Mouse (Mus musculus) liver, postnatal 0 days (tissue): ENCODE data around the gene Srsf2. TPM values are rescaled to one million over a fixed set of nuclear protein-coding genes. Genes with fewer than 3 reads are reported as not detected.
A peak's percentile ranks its signal among the peaks of the same experiment; 100 is the strongest.

ENCODE experiments used
- ATAC-seq: fragments of 200-750 bp; cut with Nextera tagmentation; 2 replicates; pipeline ENCODE4 v1.8.0; 2017; ENCODE audit warnings: mild to moderate bottlenecking, moderate library complexity
- DNase-seq: peaks from one replicate; pipeline ENCODE4 v3.0.0-alpha.2; 2016
- H3K27ac ChIP-seq: fragments of 300-500 bp; sonication (generic); 2 replicates; pipeline ENCODE4 v1.5.1; 2014; ENCODE audit warnings: antibody characterized with exemption, moderate library complexity, mild to moderate bottlenecking, low read depth
- H3K27me3 ChIP-seq: fragments of 300-500 bp; sonication (generic); 2 replicates; pipeline ENCODE4 v1.6.1; 2014; ENCODE audit warnings: low read length, control low read depth, mixed read lengths; ENCODE audit not compliant: insufficient read depth
- H3K36me3 ChIP-seq: fragments of 300-500 bp; sonication (generic); replicated peaks from 2 replicates; pipeline ENCODE4 v1.6.1; 2014; ENCODE audit warnings: mild to moderate bottlenecking, control low read depth, low read length, moderate library complexity, mixed read lengths; ENCODE audit not compliant: insufficient read depth
- H3K4me1 ChIP-seq: fragments of 300-500 bp; sonication (generic); 2 replicates; pipeline ENCODE4 v1.6.1; 2014; ENCODE audit warnings: antibody characterized with exemption, mild to moderate bottlenecking, control low read depth; ENCODE audit not compliant: insufficient read depth
- H3K4me2 ChIP-seq: fragments of 300-500 bp; sonication (generic); 2 replicates; pipeline ENCODE4 v1.6.1; 2014; ENCODE audit warnings: low read depth, mild to moderate bottlenecking, low read length, moderate library complexity, mixed read lengths
- H3K4me3 ChIP-seq: fragments of 300-500 bp; sonication (generic); 2 replicates; pipeline ENCODE4 v1.5.1; 2014; ENCODE audit warnings: low read depth, low read length
- H3K9ac ChIP-seq: fragments of 300-500 bp; sonication (generic); replicated peaks from 2 replicates; pipeline ENCODE4 v1.6.1; 2014; ENCODE audit warnings: mild to moderate bottlenecking, moderate library complexity
- H3K9me3 ChIP-seq: fragments of 300-500 bp; sonication (generic); 2 replicates; pipeline ENCODE4 v1.6.1; 2016; ENCODE audit warnings: mild to moderate bottlenecking, control low read depth, low read length, mixed read lengths
- CTCF ChIP-seq: sonication (generic); IDR thresholded peaks from 2 replicates; pipeline ENCODE4 v1.5.1; 2016; ENCODE audit warnings: antibody characterized with exemption, low read depth
- EP300 ChIP-seq: IDR thresholded peaks from 2 replicates; pipeline ENCODE4 v1.6.1; 2016; ENCODE audit warnings: antibody characterized with exemption, low read depth, mild to moderate bottlenecking
- WGBS: fragments of 180-500 bp; shearing (Covaris S2); extraction: QIAGEN DNeasy Blood & Tissue Kit; methylation state at CpG from one replicate; pipeline ENCODE4 v1.1.7; 2014; ENCODE audit not compliant: insufficient replicate concordance; 5-methylcytosine and 5-hydroxymethylcytosine counted together
- polyA plus RNA-seq: library from polyadenylated mRNA; unstranded; fragments of >200 nt; fragmentation: Nextera tagmentation; extraction: Ambion mirVana; gene quantifications from 2 replicates; pipeline ENCODE4 v1.2.1, GENCODE M21; 2015

Srsf2 gene
- polyA plus RNA-seq, 1 experiment from 2014 or later: 302 TPM

DNA sequence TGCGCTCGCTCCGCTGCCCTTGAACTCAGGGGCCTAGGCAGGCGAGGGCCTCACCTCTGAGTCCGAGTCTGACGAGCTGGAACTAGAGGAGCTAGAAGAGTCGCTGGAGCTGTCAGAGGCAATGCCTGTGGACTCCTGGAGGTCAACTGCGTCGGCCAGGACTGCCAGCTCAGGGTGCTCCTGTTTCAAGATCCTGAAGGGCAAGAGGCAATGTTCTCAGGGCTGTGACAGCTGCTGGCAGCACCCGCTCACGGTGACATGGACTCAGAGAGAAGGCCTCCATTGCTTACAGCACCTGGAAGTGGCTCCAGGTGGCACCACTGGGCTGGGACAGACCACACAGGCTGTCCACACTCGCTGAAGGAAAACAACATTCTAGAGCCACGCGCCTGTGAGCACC lies 14.0 kb downstream of the Srsf2 start:
- no peak for TF ChIP-seq CTCF
- no peak overlapping the region for H3K27ac ChIP-seq
- H3K9ac ChIP-seq: no peak overlapping the region
- no peak overlapping the region for H3K4me2 ChIP-seq
- peaks cover 17% of the 10 kb centered on the region for H3K4me1 ChIP-seq
- DNase-seq (no peak), ATAC-seq (no peak)
- peaks cover 68% of the 10 kb centered on the region for H3K36me3 ChIP-seq
- H3K4me3 ChIP-seq: no peak overlapping the region
- H3K27me3 ChIP-seq: no peaks in the 10 kb centered on the region
- no peaks in the 10 kb centered on the region for H3K9me3 ChIP-seq
- 90% methylated on average over 14 of the region's 14 CpGs for WGBS

GRCm38 (mm10) chr11:116837441-116837840 lies 15.5 kb downstream of the Srsf2 start:
- DNase-seq: no peak

DNA sequence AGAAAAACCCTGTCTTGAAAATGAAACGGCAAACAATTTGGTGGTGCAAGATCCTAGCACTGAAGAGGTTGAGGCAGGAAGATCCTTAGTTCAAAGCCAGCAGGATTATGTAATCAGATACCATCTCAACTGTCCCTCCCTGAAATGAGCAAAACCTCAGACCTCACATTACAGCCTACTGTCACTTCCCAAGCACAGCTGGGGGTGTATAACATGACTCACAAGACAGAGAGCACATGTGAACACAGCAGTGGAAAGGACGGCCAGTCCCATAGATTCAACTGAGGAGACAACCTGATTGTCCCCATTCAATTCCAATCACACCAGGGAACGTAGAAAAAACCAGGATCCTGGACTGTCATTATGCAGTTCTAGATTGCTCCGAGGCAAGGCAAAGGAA lies 16.6 kb downstream of the Srsf2 start:
- DNase-seq (no peak), ATAC-seq (no peak)
- no peak overlapping the region for H3K4me3 ChIP-seq
- no peak overlapping the region for H3K9ac ChIP-seq
- TF ChIP-seq EP300 (no peak), CTCF (no peak)
- H3K27ac ChIP-seq: no peak overlapping the region
- 86% methylated on average over 4 of the region's 4 CpGs for WGBS
- H3K4me2 ChIP-seq: no peak overlapping the region
- peaks cover 67% of the 10 kb centered on the region for H3K36me3 ChIP-seq
- H3K9me3 ChIP-seq: no peaks in the 10 kb centered on the region
- no peaks in the 10 kb centered on the region for H3K27me3 ChIP-seq
- peaks cover 12% of the 10 kb centered on the region for H3K4me1 ChIP-seq

More at GRCm38 (mm10) chr11:116837441-116837840, 15.5 kb downstream of the Srsf2 start:
- Histone ChIP-seq H3K36me3 (peaks cover 71% of the 10 kb centered on the region), H3K4me3 (no peak overlapping the region), H3K4me2 (no peak overlapping the region), H3K27me3 (no peaks in the 10 kb centered on the region), H3K4me1 (peaks cover 17% of the 10 kb centered on the region), H3K9ac (no peak overlapping the region), H3K27ac (no peak overlapping the region), H3K9me3 (no peaks in the 10 kb centered on the region)
- 88% methylated on average over 10 of the region's 10 CpGs for WGBS
- no peak for TF ChIP-seq EP300
- peak; percentile 22; the same call in 1 of the 2 replicates for TF ChIP-seq CTCF
- no peak for ATAC-seq

- DNase-seq: no peak
- no peak for ATAC-seq
- no peak for TF ChIP-seq EP300
- TF ChIP-seq CTCF: no peak
- Histone ChIP-seq H3K9me3 (no peaks in the 10 kb centered on the region), H3K27me3 (no peaks in the 10 kb centered on the region), H3K9ac (no peak overlapping the region), H3K4me1 (no peaks in the 10 kb centered on the region), H3K27ac (no peak overlapping the region), H3K4me2 (no peak overlapping the region), H3K36me3 (peaks cover 54% of the 10 kb centered on the region), H3K4me3 (no peak overlapping the region)
- WGBS: 86% methylated on average over 1 of the region's 1 CpGs
Observed at GRCm38 (mm10) chr11:116834954-116835353, 17.9 kb downstream of the Srsf2 start.

GRCm38 (mm10) chr11:116832172-116832685 lies 20.7 kb downstream of the Srsf2 start:
- Histone ChIP-seq H3K27ac (no peak overlapping the region), H3K36me3 (peaks cover 29% of the 10 kb centered on the region), H3K27me3 (0 out of 2 replicates have a peak, but pooled peaks cover 4% of the 10 kb centered on the region), H3K9ac (no peak overlapping the region), H3K4me1 (peaks cover 6% of the 10 kb centered on the region; the same call in 1 of the 2 replicates), H3K9me3 (no peaks in the 10 kb centered on the region), H3K4me2 (no peak overlapping the region), H3K4me3 (no peak overlapping the region)
- ATAC-seq: no peak
- 49% methylated on average over 3 of the region's 4 CpGs for WGBS
- TF ChIP-seq CTCF: no peak
- no peak for TF ChIP-seq EP300
- DNase-seq: no peak

DNA sequence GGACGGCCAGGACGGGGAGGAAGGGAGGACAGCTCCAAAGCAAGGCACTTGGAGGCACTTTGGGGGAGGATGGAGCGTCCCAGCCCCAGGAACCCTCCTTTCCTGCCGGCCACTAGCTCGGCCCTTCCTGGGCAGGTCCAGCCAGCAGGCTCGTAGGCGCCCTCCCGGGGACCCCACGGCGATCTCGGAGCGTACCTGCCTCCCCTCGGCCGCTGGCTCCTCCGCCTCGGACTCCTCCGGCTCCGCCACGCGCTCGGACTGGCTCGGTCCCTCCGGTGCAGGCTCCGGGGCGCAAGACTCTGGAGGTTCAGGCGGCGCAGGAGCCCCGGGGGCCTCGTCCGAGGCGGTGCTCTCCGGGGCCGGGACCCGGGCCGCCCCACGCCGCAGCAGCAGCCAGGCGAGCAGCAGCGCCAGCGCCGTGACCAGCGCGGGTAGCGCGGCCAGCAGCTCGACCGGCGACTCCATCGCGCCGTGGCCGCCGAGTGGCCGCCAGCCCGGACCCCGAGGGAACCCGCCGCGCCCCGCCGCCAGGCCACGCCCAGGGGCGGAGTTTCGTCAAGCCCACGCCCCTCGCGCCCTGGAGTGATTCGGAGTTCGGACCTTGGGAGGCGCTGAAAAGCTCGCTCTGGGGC lies 25.2 kb downstream of the Srsf2 start, which contains the start of gene Mxra7:
Gene Mxra7, minus strand, starts transcription at position 513 of the 632 bp plus-strand sequence.
- ATAC-seq: peak; percentile 63
- H3K9me3 ChIP-seq: no peaks in the 10 kb centered on the region
- peak; percentile 74 for DNase-seq
- H3K4me2 ChIP-seq: peak within 1 kb of the TSS; percentile 74
- no peaks in the 10 kb centered on the region for H3K36me3 ChIP-seq
- WGBS: 2% methylated on average over 52 of the region's 71 CpGs
- 0 out of 2 replicates have a peak, but pooled peaks cover 4% of the 10 kb centered on the region for H3K27me3 ChIP-seq
- peaks cover 6% of the 10 kb centered on the region; the same call in 1 of the 2 replicates for H3K4me1 ChIP-seq
- 0 out of 2 replicates have a peak within 1 kb of the TSS, but pooled peaks have one; percentile 2 for H3K9ac ChIP-seq
- TF ChIP-seq EP300: no peak
- TF ChIP-seq CTCF: no peak
- H3K4me3 ChIP-seq: peak within 1 kb of the TSS; percentile 42
- no peak within 1 kb of the TSS for H3K27ac ChIP-seq
